Mouse (Mus musculus) bone marrow, adult 2 months (tissue): Measurements from ENCODE around the gene Hibch. TPM values are rescaled to one million over a fixed set of nuclear protein-coding genes. Genes with fewer than 3 reads are reported as not detected.
A peak's percentile ranks its signal among the peaks of the same experiment; 100 is the strongest.

Experiments used
- H3K27ac ChIP-seq: fragments of 200-500 bp; 2 replicates; pipeline ENCODE4 v1.5.1; 2012; ENCODE audit warnings: low read depth, mild to moderate bottlenecking, control low read depth, inconsistent platforms, low read length; ENCODE audit not compliant: control insufficient read depth, poor library complexity, insufficient read depth
- H3K4me1 ChIP-seq: fragments of 200-500 bp; 2 replicates; pipeline ENCODE4 v1.6.1; 2011; ENCODE audit warnings: low read length; ENCODE audit not compliant: control insufficient read depth, insufficient read depth
- H3K4me3 ChIP-seq: fragments of 200-500 bp; replicated peaks from 2 replicates; pipeline ENCODE3; 2011; ENCODE audit warnings: mild to moderate bottlenecking, low read depth, low read length, control low read depth; ENCODE audit not compliant: control insufficient read depth
- CTCF ChIP-seq: fragments of 200-500 bp; IDR thresholded peaks from 2 replicates; pipeline ENCODE4 v1.5.1; 2011; ENCODE audit warnings: low read length, control low read depth; ENCODE audit not compliant: control insufficient read depth, insufficient read depth
- POLR2A ChIP-seq: fragments of 200-500 bp; IDR thresholded peaks from 2 replicates; pipeline ENCODE4 v1.6.1; 2011; ENCODE audit warnings: low read depth, mild to moderate bottlenecking, control low read depth, low read length, borderline replicate concordance; ENCODE audit not compliant: control insufficient read depth
- WGBS: fragments of 180-500 bp; shearing (Covaris S2); methylation state at CpG from one replicate; pipeline ENCODE4 v1.1.7; 2018; 5-methylcytosine and 5-hydroxymethylcytosine counted together
- polyA plus RNA-seq: library from polyadenylated mRNA; stranded (reverse); fragments of >200 nt; gene quantifications from 2 replicates; pipeline ENCODE4 v1.2.4, GENCODE M21; 2011; ENCODE audit warnings: low replicate concordance; ENCODE audit not compliant: missing spikeins, insufficient read depth, insufficient read length

Gene Hibch
- 2.2 and 8.8 TPM in 2 replicates for polyA plus RNA-seq

- under 1% methylated on average over 45 of the region's 45 CpGs for WGBS
- Histone ChIP-seq H3K4me3 (peak within 1 kb of the TSS; percentile 78), H3K27ac (peak within 1 kb of the TSS; percentile 85), H3K4me1 (peaks cover 6% of the 10 kb centered on the region)
- TF ChIP-seq POLR2A (peak; percentile 84), CTCF (no peak)
These were observed at the start of gene Hibch for GRCm38 (mm10) chr1:52844782-52845665. Gene Hibch (plus strand): TSS chr1:52844929.

GRCm38 (mm10) chr1:52795927-52796326 is 48.8 kb upstream of the Hibch start:
- TF ChIP-seq POLR2A (no peak), CTCF (no peak)
- Histone ChIP-seq H3K4me3 (no peak overlapping the region), H3K27ac (no peak overlapping the region), H3K4me1 (peaks cover 3% of the 10 kb centered on the region; the same call in 1 of the 2 replicates)
- 88% methylated on average over 2 of the region's 2 CpGs for WGBS

- peak overlapping the region; percentile 80 for H3K27ac ChIP-seq
- TF ChIP-seq POLR2A (no peak), CTCF (no peak)
- WGBS: 9% methylated on average over 10 of the region's 10 CpGs
- H3K4me3 ChIP-seq: peak overlapping the region; percentile 48
- peaks cover 3% of the 10 kb centered on the region; the same call in 1 of the 2 replicates for H3K4me1 ChIP-seq
These were observed 45.5 kb upstream of the Hibch start for GRCm38 (mm10) chr1:52799056-52799726.

GRCm38 (mm10) chr1:52799772-52800171 is 45.0 kb upstream of the Hibch start:
- peaks cover 3% of the 10 kb centered on the region; the same call in 1 of the 2 replicates for H3K4me1 ChIP-seq
- 13% methylated on average over 5 of the region's 5 CpGs for WGBS
- peak overlapping the region; percentile 80 for H3K27ac ChIP-seq
- H3K4me3 ChIP-seq: peak overlapping the region; percentile 14
- TF ChIP-seq CTCF: no peak
- no peak for TF ChIP-seq POLR2A

GRCm38 (mm10) chr1:52800340-52800740 is 44.4 kb upstream of the Hibch start:
- Histone ChIP-seq H3K4me1 (peaks cover 3% of the 10 kb centered on the region; the same call in 1 of the 2 replicates), H3K27ac (peak overlapping the region; percentile 80), H3K4me3 (no peak overlapping the region)
- 2% methylated on average over 3 of the region's 3 CpGs for WGBS
- TF ChIP-seq CTCF (no peak), POLR2A (no peak)

GRCm38 (mm10) chr1:52801651-52802050 is 43.1 kb upstream of the Hibch start:
- H3K4me3 ChIP-seq: no peak overlapping the region
- H3K27ac ChIP-seq: peak overlapping the region; percentile 58
- WGBS: 15% methylated on average over 5 of the region's 5 CpGs
- peaks cover 3% of the 10 kb centered on the region; the same call in 1 of the 2 replicates for H3K4me1 ChIP-seq
- TF ChIP-seq POLR2A: no peak
- TF ChIP-seq CTCF: no peak

GRCm38 (mm10) chr1:52802406-52802975 is 42.2 kb upstream of the Hibch start:
- peaks cover 3% of the 10 kb centered on the region; the same call in 1 of the 2 replicates for H3K4me1 ChIP-seq
- H3K27ac ChIP-seq: no peak overlapping the region
- 54% methylated on average over 5 of the region's 5 CpGs for WGBS
- TF ChIP-seq POLR2A (no peak), CTCF (no peak)
- H3K4me3 ChIP-seq: no peak overlapping the region

GRCm38 (mm10) chr1:52805041-52805440 is 39.7 kb upstream of the Hibch start:
- Histone ChIP-seq H3K4me1 (peaks cover 2% of the 10 kb centered on the region; the same call in 1 of the 2 replicates), H3K4me3 (no peak overlapping the region), H3K27ac (no peak overlapping the region)
- WGBS: 79% methylated on average over 1 of the region's 1 CpGs
- TF ChIP-seq POLR2A (no peak), CTCF (no peak)
